Mouse (Mus musculus) ES-Bruce4 (cell line): Measurements from ENCODE around the gene Ppp1r14d. TPM values are rescaled to one million over a fixed set of nuclear protein-coding genes. Genes with fewer than 3 reads are reported as not detected.

Experiments used
- H3K27ac ChIP-seq: 2 replicates; pipeline ENCODE4 v1.5.1; 2012; ENCODE audit warnings: low read length, inconsistent platforms; ENCODE audit not compliant: insufficient read depth
- H3K27me3 ChIP-seq: 2 replicates; pipeline ENCODE4 v1.6.1; 2012; ENCODE audit warnings: mild to moderate bottlenecking, low read length, inconsistent platforms; ENCODE audit not compliant: control insufficient read depth, poor library complexity, insufficient read depth, severe bottlenecking
- H3K36me3 ChIP-seq: 2 replicates; pipeline ENCODE4 v1.6.1; 2012; ENCODE audit warnings: inconsistent platforms, mild to moderate bottlenecking, low read length, moderate library complexity; ENCODE audit not compliant: control insufficient read depth, poor library complexity, insufficient read depth, severe bottlenecking
- H3K4me1 ChIP-seq: one replicate; pipeline ENCODE4 v1.8.1; 2011; ENCODE audit warnings: low read length; ENCODE audit not compliant: control insufficient read depth, insufficient read depth
- H3K4me3 ChIP-seq: 2 replicates; pipeline ENCODE4 v1.5.1; 2011; ENCODE audit warnings: low read depth, mild to moderate bottlenecking, low read length
- H3K9ac ChIP-seq: 2 replicates; pipeline ENCODE4 v1.6.1; 2012; ENCODE audit warnings: low read depth, mild to moderate bottlenecking, inconsistent platforms; ENCODE audit not compliant: poor library complexity, severe bottlenecking
- H3K9me3 ChIP-seq: replicated peaks from 2 replicates; pipeline ENCODE4 v1.6.1; 2012; ENCODE audit warnings: mild to moderate bottlenecking, low read length, inconsistent platforms; ENCODE audit not compliant: control insufficient read depth, poor library complexity, insufficient read depth, severe bottlenecking
- CTCF ChIP-seq: IDR thresholded peaks from one replicate; pipeline ENCODE4 v1.8.1; 2011; ENCODE audit warnings: low read depth, low read length
- EP300 ChIP-seq: IDR thresholded peaks from 2 replicates; pipeline ENCODE4 v1.6.1; 2011; ENCODE audit warnings: low read depth, low read length; ENCODE audit not compliant: insufficient read depth
- POLR2A ChIP-seq: IDR thresholded peaks from one replicate; pipeline ENCODE4 v1.8.1; 2011; ENCODE audit warnings: low read length; ENCODE audit not compliant: insufficient read depth
- polyA plus RNA-seq: library from polyadenylated mRNA; stranded (reverse); fragments of >200 nt; gene quantifications from 2 replicates; pipeline ENCODE4 v1.2.4, GENCODE M21; 2011; ENCODE audit warnings: low read depth; ENCODE audit not compliant: missing spikeins, insufficient read depth, insufficient read length

Ppp1r14d gene
- polyA plus RNA-seq, 1 experiment = not detected

GRCm38 (mm10) chr2:119173991-119174651 is 55.6 kb downstream of the Ppp1r14d start, which contains the start of gene Gm14137:
TSS of gene Gm14137 (plus strand) at chr2:119174509.
- Histone ChIP-seq H3K4me3 (no peak within 1 kb of the TSS), H3K9me3 (no peaks in the 10 kb centered on the region), H3K27ac (no peak within 1 kb of the TSS), H3K9ac (no peak within 1 kb of the TSS), H3K36me3 (no peaks in the 10 kb centered on the region), H3K27me3 (no peaks in the 10 kb centered on the region), H3K4me1 (no peaks in the 10 kb centered on the region)
- TF ChIP-seq EP300 (no peak), CTCF (no peak), POLR2A (no peak)

- Histone ChIP-seq H3K4me3 (no peak overlapping the region), H3K9me3 (no peaks in the 10 kb centered on the region), H3K27me3 (no peaks in the 10 kb centered on the region), H3K9ac (no peak overlapping the region), H3K27ac (no peak overlapping the region), H3K36me3 (no peaks in the 10 kb centered on the region), H3K4me1 (no peaks in the 10 kb centered on the region)
- TF ChIP-seq CTCF (no peak), EP300 (no peak), POLR2A (no peak)
Observed at GRCm38 (mm10) chr2:119172862-119173576, 56.7 kb downstream of the Ppp1r14d start.

- Histone ChIP-seq H3K9ac (no peak overlapping the region), H3K4me1 (no peaks in the 10 kb centered on the region), H3K27ac (no peak overlapping the region), H3K36me3 (no peaks in the 10 kb centered on the region), H3K4me3 (no peak overlapping the region), H3K27me3 (no peaks in the 10 kb centered on the region), H3K9me3 (no peaks in the 10 kb centered on the region)
- no peak for TF ChIP-seq CTCF
- no peak for TF ChIP-seq EP300
- TF ChIP-seq POLR2A = no peak
Observed at GRCm38 (mm10) chr2:119172446-119172845, 57.3 kb downstream of the Ppp1r14d start.

GRCm38 (mm10) chr2:119171574-119171973 is 58.1 kb downstream of the Ppp1r14d start:
- no peaks in the 10 kb centered on the region for H3K9me3 ChIP-seq
- no peak for TF ChIP-seq CTCF
- no peak for TF ChIP-seq POLR2A
- no peak for TF ChIP-seq EP300
- no peaks in the 10 kb centered on the region for H3K36me3 ChIP-seq
- no peak overlapping the region for H3K4me3 ChIP-seq
- H3K27me3 ChIP-seq = no peaks in the 10 kb centered on the region
- no peak overlapping the region for H3K27ac ChIP-seq
- H3K9ac ChIP-seq = no peak overlapping the region
- H3K4me1 ChIP-seq = no peaks in the 10 kb centered on the region

- H3K9ac ChIP-seq = no peak overlapping the region
- H3K36me3 ChIP-seq = no peaks in the 10 kb centered on the region
- no peak for TF ChIP-seq CTCF
- no peak for TF ChIP-seq EP300
- TF ChIP-seq POLR2A = no peak
- H3K9me3 ChIP-seq = no peaks in the 10 kb centered on the region
- H3K27me3 ChIP-seq = no peaks in the 10 kb centered on the region
- no peaks in the 10 kb centered on the region for H3K4me1 ChIP-seq
- H3K4me3 ChIP-seq = no peak overlapping the region
- no peak overlapping the region for H3K27ac ChIP-seq
Observed at GRCm38 (mm10) chr2:119170282-119170681, 59.4 kb downstream of the Ppp1r14d start.

Other genes with a start within 250 kb of the Ppp1r14d start
- gene Ccdc32, start 200.5 kb downstream of the Ppp1r14d start, polyA plus RNA-seq = 8.7 and 9.2 TPM in 2 replicates
- gene Rpusd2, start 195.1 kb downstream of the Ppp1r14d start, polyA plus RNA-seq = 16.2 and 16.8 TPM in 2 replicates
- gene Knl1, start 182.8 kb downstream of the Ppp1r14d start, polyA plus RNA-seq = 90.2 and 96.0 TPM in 2 replicates
- gene Rad51, start 117.1 kb downstream of the Ppp1r14d start, polyA plus RNA-seq = 117 and 128 TPM in 2 replicates
- gene Rmdn3, start 72.9 kb downstream of the Ppp1r14d start, polyA plus RNA-seq = 22.0 and 25.4 TPM in 2 replicates
- gene Gchfr, start 62.1 kb downstream of the Ppp1r14d start, polyA plus RNA-seq = 2.2 and 6.0 TPM in 2 replicates
- gene Gm14137, start 55.4 kb downstream of the Ppp1r14d start, polyA plus RNA-seq = 0.21 TPM in 1 of 2 replicates, not detected in the other
- 11.9 and 13.4 TPM in 2 replicates for gene Zfyve19, start 21.3 kb downstream of the Ppp1r14d start, polyA plus RNA-seq
- gene Dnajc17, start 21.1 kb downstream of the Ppp1r14d start, polyA plus RNA-seq = 12.0 and 12.5 TPM in 2 replicates
- 57.3 and 71.4 TPM in 2 replicates for gene Spint1, start 7.5 kb upstream of the Ppp1r14d start, polyA plus RNA-seq
- gene Rhov, start 41.4 kb upstream of the Ppp1r14d start, polyA plus RNA-seq = 0.36 and 0.78 TPM in 2 replicates
- gene Vps18, start 58.8 kb upstream of the Ppp1r14d start, polyA plus RNA-seq = 11.7 and 12.8 TPM in 2 replicates
- gene Dll4, start 95.9 kb upstream of the Ppp1r14d start, polyA plus RNA-seq = 0.18 TPM in 1 of 2 replicates, not detected in the other
- 3.6 and 3.8 TPM in 2 replicates for gene Chac1, start 121.3 kb upstream of the Ppp1r14d start, polyA plus RNA-seq
- gene Ino80, start 247.8 kb upstream of the Ppp1r14d start, polyA plus RNA-seq = 27.8 and 28.0 TPM in 2 replicates